Mouse (Mus musculus) C2C12 (cell line): ENCODE results near the gene Zfp27. TPM values are rescaled to one million over a fixed set of nuclear protein-coding genes. Genes with fewer than 3 reads are reported as not detected.

Source experiments
- H3K27me3 ChIP-seq: one replicate; pipeline ENCODE4 v1.6.1; 2011; ENCODE audit not compliant: control insufficient read depth, insufficient read depth, insufficient read length
- H3K36me3 ChIP-seq: one replicate; pipeline ENCODE4 v1.6.1; 2011; ENCODE audit not compliant: control insufficient read depth, insufficient read depth
- H3K4me3 ChIP-seq: one replicate; pipeline ENCODE4 v1.5.1; 2011; ENCODE audit warnings: mild to moderate bottlenecking, control low read depth; ENCODE audit not compliant: poor library complexity, insufficient read depth, severe bottlenecking
- H3K79me2 ChIP-seq: one replicate; pipeline ENCODE4 v1.6.1; 2011; ENCODE audit not compliant: control insufficient read depth, insufficient read depth
- H3K79me3 ChIP-seq: one replicate; pipeline ENCODE4 v1.6.1; 2011; ENCODE audit warnings: low read depth, control low read depth
- H3ac ChIP-seq: one replicate; pipeline ENCODE3; 2011; ENCODE audit warnings: low read depth; ENCODE audit not compliant: control insufficient read depth, insufficient read length
- CEBPB ChIP-seq: IDR thresholded peaks from one replicate; pipeline ENCODE4 v1.6.1; 2011; ENCODE audit warnings: low read depth, mild to moderate bottlenecking, control low read depth, moderate library complexity
- CTCF ChIP-seq: IDR thresholded peaks from one replicate; pipeline ENCODE4 v1.5.1; 2011; ENCODE audit not compliant: control insufficient read depth, insufficient read depth, insufficient read length
- FOSL1 ChIP-seq: IDR thresholded peaks from one replicate; pipeline ENCODE4 v1.8.0; 2011; ENCODE audit warnings: mild to moderate bottlenecking, low read length; ENCODE audit not compliant: poor library complexity, insufficient read depth, severe bottlenecking
- MAX ChIP-seq: IDR thresholded peaks from one replicate; pipeline ENCODE4 v1.6.1; 2011; ENCODE audit warnings: mild to moderate bottlenecking, control low read depth
- MYOD1 ChIP-seq: IDR thresholded peaks from one replicate; pipeline ENCODE4 v1.6.1; 2011; ENCODE audit warnings: low read depth; ENCODE audit not compliant: control insufficient read depth, insufficient read length
- MYOG ChIP-seq: IDR thresholded peaks from one replicate; pipeline ENCODE4 v1.6.1; 2011; ENCODE audit not compliant: control insufficient read depth, insufficient read length; ENCODE audit errors: extremely low read depth
- USF1 ChIP-seq: IDR thresholded peaks from one replicate; pipeline ENCODE4 v1.6.1; 2011; ENCODE audit warnings: low read depth, mild to moderate bottlenecking, control low read depth, moderate library complexity
- polyA plus RNA-seq: library from polyadenylated mRNA; unstranded; fragments of >200 nt; fragmentation: generic; extraction: Trizol; gene quantifications from one replicate; pipeline ENCODE4 v1.2.1, GENCODE M21; 2012; ENCODE audit warnings: missing spikeins

Gene Zfp27
- polyA plus RNA-seq, 1 experiment, result 3.0 TPM

DNA sequence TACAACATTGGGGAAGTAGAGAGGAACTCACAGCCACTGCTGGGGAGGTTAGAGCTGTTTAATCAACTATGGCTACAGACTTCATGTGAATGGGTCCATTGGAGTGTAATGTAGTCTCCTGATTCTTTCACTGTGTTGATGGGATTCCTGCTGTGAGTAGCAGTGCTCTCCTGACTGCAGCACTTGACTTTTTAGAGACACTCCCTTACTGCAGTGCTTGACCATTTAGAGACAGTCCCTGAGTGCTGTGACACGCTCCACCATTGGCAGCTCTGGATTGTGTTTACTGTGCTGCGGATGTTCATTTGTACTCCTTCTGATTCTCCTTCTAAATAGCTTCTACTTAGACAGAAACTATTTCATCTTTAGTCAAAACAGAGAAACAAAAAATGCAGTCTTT, 36.4 kb upstream of the Zfp27 start:
- Histone ChIP-seq H3K79me2 (no peaks in the 10 kb centered on the region), H3K79me3 (no peaks in the 10 kb centered on the region), H3K27me3 (no peaks in the 10 kb centered on the region), H3K4me3 (no peak overlapping the region), H3ac (no peak overlapping the region), H3K36me3 (no peaks in the 10 kb centered on the region)
- TF ChIP-seq MAX (no peak), CTCF (no peak)

GRCm38 (mm10) chr7:29941027-29941426, 34.7 kb upstream of the Zfp27 start:
- Histone ChIP-seq H3K4me3 (no peak overlapping the region), H3K79me3 (no peaks in the 10 kb centered on the region), H3K79me2 (no peaks in the 10 kb centered on the region), H3ac (no peak overlapping the region), H3K36me3 (no peaks in the 10 kb centered on the region), H3K27me3 (no peaks in the 10 kb centered on the region)
- TF ChIP-seq CEBPB (no peak), MYOD1 (no peak), FOSL1 (no peak), MYOG (no peak)

DNA sequence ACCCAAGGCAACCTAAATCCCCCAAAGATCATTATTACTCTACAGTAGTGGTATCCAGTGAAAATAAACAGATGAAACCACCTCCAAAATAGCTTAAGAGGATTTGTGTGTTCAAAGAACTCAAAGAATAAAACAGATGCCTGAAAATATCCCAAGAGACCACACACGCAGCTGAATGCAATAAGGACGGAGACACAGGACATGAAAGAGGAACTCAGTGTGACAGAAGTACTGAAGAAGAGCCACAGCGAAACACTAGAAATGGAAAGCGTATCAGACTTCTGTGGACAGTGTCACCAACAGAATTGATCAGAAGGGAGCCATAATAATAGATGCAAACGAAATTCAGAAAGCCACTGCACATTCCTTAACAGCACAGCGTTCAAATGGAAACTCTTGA, 32.5 kb upstream of the Zfp27 start:
- H3K27me3 ChIP-seq, result no peaks in the 10 kb centered on the region
- no peak for TF ChIP-seq MYOG
- no peak for TF ChIP-seq MYOD1
- no peak for TF ChIP-seq USF1
- TF ChIP-seq CTCF, result no peak
- no peak for TF ChIP-seq FOSL1
- TF ChIP-seq MAX, result no peak
- TF ChIP-seq CEBPB, result no peak
- H3ac ChIP-seq, result no peak overlapping the region
- H3K4me3 ChIP-seq, result no peak overlapping the region
- no peaks in the 10 kb centered on the region for H3K79me3 ChIP-seq
- no peaks in the 10 kb centered on the region for H3K79me2 ChIP-seq
- H3K36me3 ChIP-seq, result peaks cover 14% of the 10 kb centered on the region

GRCm38 (mm10) chr7:29922780-29923179, 16.4 kb upstream of the Zfp27 start:
- no peaks in the 10 kb centered on the region for H3K27me3 ChIP-seq
- no peaks in the 10 kb centered on the region for H3K36me3 ChIP-seq
- TF ChIP-seq MYOG (no peak), USF1 (no peak), MYOD1 (no peak), CTCF (no peak), MAX (no peak), CEBPB (no peak), FOSL1 (no peak)
- no peak overlapping the region for H3ac ChIP-seq
- H3K4me3 ChIP-seq, result no peak overlapping the region
- no peaks in the 10 kb centered on the region for H3K79me2 ChIP-seq
- H3K79me3 ChIP-seq, result no peaks in the 10 kb centered on the region

DNA sequence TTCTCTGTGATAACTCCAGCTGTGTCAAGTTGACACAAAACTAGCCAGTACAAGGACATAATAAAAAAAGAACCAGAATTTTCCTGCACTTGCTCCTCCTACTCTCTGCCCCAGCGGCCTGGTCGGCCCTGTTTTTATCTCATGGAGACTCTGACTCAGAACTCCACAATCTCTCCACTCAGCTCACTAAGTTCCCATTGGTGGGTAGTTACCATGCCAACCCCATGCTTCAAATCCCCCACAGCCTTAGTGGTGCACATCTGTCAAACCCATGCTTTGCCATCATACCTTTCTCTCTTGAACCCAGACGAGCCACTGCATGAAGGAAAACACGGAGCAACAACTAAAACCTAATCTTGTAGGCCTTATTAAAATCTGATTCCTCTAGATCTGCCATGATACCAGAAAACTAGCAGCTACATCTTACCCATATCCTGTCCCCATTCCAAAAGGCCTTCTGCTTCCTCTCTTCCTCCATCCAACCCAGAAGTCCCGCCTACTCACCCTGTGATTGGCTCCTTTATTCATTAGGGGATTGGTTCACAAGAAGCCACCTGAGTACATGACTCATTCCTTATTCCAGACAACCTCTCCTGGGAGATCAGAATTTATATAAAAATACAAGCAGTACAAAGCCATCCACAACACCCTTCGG, 15.2 kb upstream of the Zfp27 start:
- Histone ChIP-seq H3K36me3 (no peaks in the 10 kb centered on the region), H3K4me3 (no peak overlapping the region), H3ac (no peak overlapping the region), H3K79me2 (no peaks in the 10 kb centered on the region), H3K79me3 (no peaks in the 10 kb centered on the region), H3K27me3 (no peaks in the 10 kb centered on the region)
- no peak for TF ChIP-seq FOSL1
- no peak for TF ChIP-seq CEBPB
- TF ChIP-seq MYOG, result no peak
- TF ChIP-seq CTCF, result no peak
- no peak for TF ChIP-seq USF1
- no peak for TF ChIP-seq MAX
- TF ChIP-seq MYOD1, result no peak

- Histone ChIP-seq H3K27me3 (no peaks in the 10 kb centered on the region), H3ac (no peak overlapping the region), H3K79me3 (no peaks in the 10 kb centered on the region), H3K79me2 (no peaks in the 10 kb centered on the region), H3K36me3 (peaks cover 24% of the 10 kb centered on the region), H3K4me3 (no peak overlapping the region)
- TF ChIP-seq MYOG (no peak), CEBPB (no peak), FOSL1 (no peak), CTCF (no peak), MYOD1 (no peak), USF1 (no peak), MAX (no peak)
These were observed 11.7 kb upstream of the Zfp27 start for GRCm38 (mm10) chr7:29918062-29918453.
